Mouse (Mus musculus): Measurements from ENCODE around the gene Mier2. TPM values are rescaled to one million over a fixed set of nuclear protein-coding genes. Genes with fewer than 3 reads are reported as not detected.

Gene Mier2
- 54.3 and 59.5 TPM in 2 replicates for polyA plus RNA-seq (2012; rRNA removed)

GRCm38 (mm10) chr10:79554330-79555237 is at the start of gene Mier2:
Gene Mier2, minus strand, starts transcription at chr10:79555199.
- DNase-seq (ENCODE audit: low spot score): peak; percentile 79

GRCm38 (mm10) chr10:79597936-79598230 is 42.9 kb upstream of the Mier2 start:
- DNase-seq (ENCODE audit: low spot score): no peak

- no peak for DNase-seq (ENCODE audit: low spot score)
Observed at GRCm38 (mm10) chr10:79597051-79597935, 42.3 kb upstream of the Mier2 start.

GRCm38 (mm10) chr10:79595590-79595929 is 40.6 kb upstream of the Mier2 start:
- DNase-seq (ENCODE audit: low spot score): no peak

GRCm38 (mm10) chr10:79594872-79595589 is 40.0 kb upstream of the Mier2 start:
- no peak for DNase-seq (ENCODE audit: low spot score)

GRCm38 (mm10) chr10:79594111-79594510 is 39.1 kb upstream of the Mier2 start:
- no peak for DNase-seq (ENCODE audit: low spot score)

GRCm38 (mm10) chr10:79590702-79591101 is 35.7 kb upstream of the Mier2 start:
- DNase-seq (ENCODE audit: low spot score): no peak

- DNase-seq (ENCODE audit: low spot score): no peak
Observed at GRCm38 (mm10) chr10:79587752-79588126, 32.7 kb upstream of the Mier2 start.

GRCm38 (mm10) chr10:79587061-79587751 is 32.2 kb upstream of the Mier2 start, which contains the start of gene Theg:
Gene Theg, minus strand, starts transcription at chr10:79587331.
- no peak for DNase-seq (ENCODE audit: low spot score)

- no peak for DNase-seq (ENCODE audit: low spot score)
Observed at GRCm38 (mm10) chr10:79586243-79586642, 31.2 kb upstream of the Mier2 start.

GRCm38 (mm10) chr10:79585723-79586122 is 30.7 kb upstream of the Mier2 start:
- DNase-seq (ENCODE audit: low spot score): no peak

GRCm38 (mm10) chr10:79585136-79585535 is 30.1 kb upstream of the Mier2 start:
- no peak for DNase-seq (ENCODE audit: low spot score)

- DNase-seq (ENCODE audit: low spot score): no peak
Observed at GRCm38 (mm10) chr10:79584426-79584825, 29.4 kb upstream of the Mier2 start.

GRCm38 (mm10) chr10:79584021-79584420 is 29.0 kb upstream of the Mier2 start:
- no peak for DNase-seq (ENCODE audit: low spot score)

- DNase-seq (ENCODE audit: low spot score): peak; percentile 13
Observed at GRCm38 (mm10) chr10:79581501-79581900, 26.5 kb upstream of the Mier2 start.

GRCm38 (mm10) chr10:79580811-79581210 is 25.8 kb upstream of the Mier2 start:
- DNase-seq (ENCODE audit: low spot score): no peak

GRCm38 (mm10) chr10:79580356-79580755 is 25.4 kb upstream of the Mier2 start:
- DNase-seq (ENCODE audit: low spot score): peak; percentile 3

GRCm38 (mm10) chr10:79579781-79580180 is 24.8 kb upstream of the Mier2 start:
- peak; percentile 6 for DNase-seq (ENCODE audit: low spot score)

GRCm38 (mm10) chr10:79578891-79579290 is 23.9 kb upstream of the Mier2 start:
- DNase-seq (ENCODE audit: low spot score): peak; percentile 12

GRCm38 (mm10) chr10:79578276-79578675 is 23.3 kb upstream of the Mier2 start:
- no peak for DNase-seq (ENCODE audit: low spot score)

- peak; percentile 0 for DNase-seq (ENCODE audit: low spot score)
Observed at GRCm38 (mm10) chr10:79577376-79577775, 22.4 kb upstream of the Mier2 start.
